Mouse (Mus musculus) layer of hippocampus, postnatal 36 days (tissue): ENCODE measurements around the gene Ptpre. TPM values are rescaled to one million over a fixed set of nuclear protein-coding genes. Genes with fewer than 3 reads are reported as not detected.
"Not testable (repeated sequence)": the region's sequence is repeated elsewhere in the genome, so short reads cannot be mapped to it uniquely, and the experiment has no call there.

Experiments used
- DNase-seq, 2 experiments: peaks; one replicate each; pipeline ENCODE4 v3.0.0; 2022
- total RNA-seq, 2 experiments: library from RNA; stranded (reverse); gene quantifications; 2 replicates each; pipeline ENCODE4 v1.2.3; 2021

The Ptpre gene
- total RNA-seq, 2 experiments from 2014 or later = 47.0 to 53.8 TPM

DNA sequence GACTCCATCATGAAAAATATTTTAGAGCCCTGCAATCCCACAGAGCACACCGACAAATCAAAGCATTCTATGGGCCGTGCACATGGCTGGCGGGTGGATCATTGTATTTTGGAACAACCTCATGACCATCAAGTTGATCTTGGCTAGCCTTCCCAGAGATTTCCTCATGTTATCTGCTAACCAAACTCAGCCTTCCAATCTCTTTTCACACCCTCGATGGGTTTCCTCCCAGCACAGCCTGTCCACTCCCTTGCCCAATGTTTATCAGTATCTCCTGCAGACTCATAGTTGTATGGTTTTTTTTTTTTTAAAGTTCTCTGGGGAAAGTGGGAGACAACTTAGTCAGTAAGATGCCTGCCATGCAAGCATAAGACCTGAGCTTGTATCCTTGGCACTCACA is 70.9 kb downstream of the Ptpre start:
- DNase-seq = no peak

DNA sequence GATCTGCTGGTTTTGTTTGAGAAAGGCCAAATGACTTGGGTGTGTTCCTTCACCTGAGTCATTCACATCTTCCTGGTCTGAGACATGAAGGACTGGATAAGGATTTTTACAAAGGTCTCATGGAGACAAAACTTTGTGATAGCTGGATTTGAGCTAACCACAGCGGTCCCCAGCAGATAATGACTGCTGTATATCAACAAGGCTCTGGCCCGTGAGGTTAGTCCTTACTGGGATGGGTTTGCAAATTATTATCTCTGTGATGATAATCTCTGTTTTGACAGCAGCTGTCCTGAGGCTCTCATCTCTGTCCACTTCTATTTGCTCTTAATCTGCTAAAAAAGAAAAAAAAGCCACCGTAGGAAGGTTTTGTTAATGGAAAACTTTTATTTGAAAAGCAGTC is 71.7 kb downstream of the Ptpre start:
- no peak for DNase-seq

DNA sequence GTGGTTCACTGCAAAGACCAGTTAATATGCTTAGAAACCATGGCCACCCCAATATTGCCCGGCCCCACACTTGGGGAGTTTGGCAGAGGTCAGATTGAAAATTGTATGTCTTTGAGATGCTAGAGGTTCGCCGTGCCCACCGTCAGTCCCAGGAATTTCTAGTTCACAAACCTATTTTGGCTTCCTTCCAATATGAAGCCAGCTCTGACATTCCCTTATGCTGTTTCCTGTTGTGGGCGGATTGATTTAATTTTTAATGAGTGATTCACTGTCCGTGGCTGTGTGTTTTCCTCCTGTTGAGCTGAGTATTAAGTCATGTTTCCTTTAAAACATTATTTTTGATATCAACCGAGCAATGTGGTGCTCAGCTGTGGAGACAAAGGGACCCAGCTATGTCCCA is 72.4 kb downstream of the Ptpre start:
- DNase-seq = no peak

DNA sequence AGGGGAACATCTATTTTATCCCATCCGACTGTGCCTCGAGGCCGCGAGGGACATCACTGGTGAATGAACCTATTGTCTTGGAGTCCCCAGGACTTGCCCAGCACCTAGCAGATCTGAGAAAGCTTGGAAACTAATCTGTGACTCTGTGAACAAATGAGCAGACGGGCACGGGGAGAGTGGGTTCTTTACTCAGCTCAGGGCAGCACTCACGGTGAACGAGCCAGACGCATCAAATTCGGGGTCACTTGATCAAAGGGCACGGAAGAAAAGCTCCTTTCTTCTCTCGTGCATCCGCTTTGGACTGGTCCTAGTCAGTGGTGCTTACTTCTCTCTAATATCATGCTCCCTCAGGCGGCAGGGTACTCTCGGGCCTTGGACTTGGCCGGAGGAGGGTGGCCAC is 75.0 kb downstream of the Ptpre start:
- DNase-seq = no peak

DNA sequence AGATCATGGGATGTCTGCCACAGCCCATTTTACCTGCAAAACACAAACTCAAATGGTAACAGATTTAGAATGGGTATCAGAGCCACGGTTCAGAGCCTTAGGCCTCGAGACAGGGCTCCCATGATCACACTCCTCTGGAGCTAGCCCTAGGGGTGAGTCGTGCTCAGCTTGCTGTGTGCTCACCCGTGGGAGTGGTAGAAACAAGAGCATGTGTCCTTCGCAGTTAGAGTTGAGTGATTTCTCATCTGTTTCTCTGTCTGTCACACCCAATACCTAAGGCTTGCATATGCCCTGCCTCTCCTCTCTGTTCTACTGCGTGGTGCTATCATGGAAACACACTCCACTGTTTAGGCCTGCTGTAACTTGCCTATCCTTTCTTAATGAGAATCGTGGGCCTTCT is 75.5 kb downstream of the Ptpre start:
- DNase-seq = no peak

DNA sequence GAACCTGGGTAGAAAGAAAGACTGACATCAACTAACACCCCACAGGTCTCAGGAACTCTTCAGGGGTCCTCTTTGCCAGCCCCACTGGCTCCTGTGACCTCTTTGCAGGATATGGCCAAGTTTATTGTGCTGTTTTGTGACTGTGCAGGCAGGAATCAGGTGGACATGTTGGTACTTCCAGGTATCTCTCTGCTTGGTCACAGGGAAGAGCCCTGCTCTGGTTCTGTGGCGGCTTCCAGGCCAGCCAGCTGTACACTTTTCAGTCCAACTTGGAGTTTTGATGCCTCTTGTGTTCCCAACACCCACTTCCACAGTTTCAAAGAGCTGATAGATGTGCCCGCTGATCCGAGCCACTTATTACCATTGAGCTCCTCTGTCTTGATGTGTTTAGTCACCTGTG is 76.1 kb downstream of the Ptpre start:
- no peak for DNase-seq

DNA sequence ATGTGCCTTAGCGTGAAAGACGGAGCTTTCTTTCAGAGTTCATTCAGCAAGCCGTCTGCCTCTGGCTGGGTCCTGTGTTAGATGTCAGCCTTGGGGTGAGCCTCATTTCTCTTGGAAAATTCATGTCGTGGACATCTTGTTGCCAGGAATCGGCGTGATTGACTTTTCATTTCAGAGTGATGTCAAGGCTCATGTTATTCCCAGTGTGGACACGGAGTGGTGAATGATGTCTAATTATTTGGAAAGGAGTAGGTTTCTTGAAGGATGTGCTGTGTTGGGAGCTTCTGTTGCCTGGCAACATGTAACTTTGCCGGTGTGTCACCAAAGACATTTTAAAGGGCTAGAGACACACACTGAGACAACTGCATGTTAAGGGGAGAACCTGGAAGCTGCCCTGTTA is 77.6 kb downstream of the Ptpre start:
- DNase-seq = no peak

DNA sequence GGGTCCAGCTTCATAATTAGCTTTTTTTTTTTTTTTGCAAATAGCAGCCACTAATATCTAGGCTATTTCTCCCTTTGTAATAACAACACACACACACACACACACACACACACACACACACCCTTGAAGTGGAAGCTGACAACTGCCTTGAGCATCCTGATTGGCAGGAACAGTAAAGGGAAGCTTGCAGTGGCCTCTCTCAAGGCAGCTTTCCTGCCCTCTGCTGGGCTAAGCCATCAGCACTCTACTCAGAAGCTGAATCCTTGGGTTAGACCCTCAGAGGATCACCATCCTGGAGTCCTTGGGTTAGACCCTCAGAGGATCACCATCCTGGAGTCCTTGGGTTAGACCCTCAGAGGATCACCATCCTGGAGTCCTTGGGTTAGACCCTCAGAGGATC is 79.2 kb downstream of the Ptpre start:
- DNase-seq = not testable (repeated sequence)

DNA sequence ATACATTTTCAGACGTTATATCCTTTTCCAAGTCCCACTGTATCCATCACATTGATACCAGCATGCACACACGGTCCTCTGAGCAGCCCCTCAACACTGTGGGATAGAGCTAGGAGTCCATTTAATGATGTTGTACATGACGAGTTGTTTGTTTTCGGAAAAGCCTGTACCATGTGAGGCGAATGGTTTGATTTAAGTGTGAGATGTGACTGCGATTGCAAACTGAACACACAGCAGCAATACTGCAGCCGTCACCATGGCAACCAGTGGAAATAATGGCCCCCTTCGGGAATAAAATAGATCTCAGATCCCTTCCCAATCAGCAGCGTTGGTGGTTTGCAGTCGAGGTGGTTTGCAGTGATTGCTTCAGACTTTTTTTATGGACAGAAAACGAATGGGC is 80.5 kb downstream of the Ptpre start:
- peak in 1 of 2 experiments; percentile 48 for DNase-seq

DNA sequence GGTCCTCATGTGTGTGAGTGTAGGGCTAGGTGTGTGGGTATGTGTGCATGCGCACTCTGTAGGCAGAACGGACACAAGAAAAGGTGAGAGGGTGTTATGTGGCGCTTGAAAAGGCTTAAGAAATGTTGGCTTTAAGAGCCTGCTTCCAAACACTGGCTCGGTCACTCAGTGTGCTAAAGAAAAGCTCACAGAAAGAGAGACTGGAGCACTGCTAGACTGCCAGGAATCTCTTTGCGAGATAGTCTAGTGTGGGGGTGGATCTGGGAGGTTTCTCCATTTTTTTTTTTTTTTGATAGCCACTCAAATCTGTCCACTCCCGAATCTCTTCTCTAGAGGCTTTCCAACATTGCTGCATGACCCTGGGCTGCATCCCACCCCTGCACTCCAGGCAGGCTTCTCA is 84.4 kb downstream of the Ptpre start:
- no peak for DNase-seq

DNA sequence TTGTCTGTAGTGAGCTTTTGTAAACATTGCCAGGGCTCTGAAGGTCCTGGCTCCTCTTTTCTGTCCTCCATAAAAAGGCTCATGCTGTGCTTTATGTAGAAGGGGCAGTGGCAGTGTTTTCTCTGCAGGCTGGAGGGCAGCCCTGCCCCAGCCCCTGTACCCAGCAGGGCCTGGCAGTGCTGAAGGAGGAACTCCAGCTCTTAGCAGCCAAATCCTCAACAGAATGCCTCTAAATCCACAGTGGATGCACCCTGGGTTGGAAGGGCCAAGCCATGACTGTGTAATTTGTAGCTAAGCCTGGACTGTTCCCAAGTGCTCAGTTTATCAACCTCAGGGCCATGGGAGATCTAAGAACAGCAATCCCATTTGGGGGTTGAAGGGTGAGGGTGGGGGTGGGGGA is 85.0 kb downstream of the Ptpre start:
- DNase-seq = no peak

DNA sequence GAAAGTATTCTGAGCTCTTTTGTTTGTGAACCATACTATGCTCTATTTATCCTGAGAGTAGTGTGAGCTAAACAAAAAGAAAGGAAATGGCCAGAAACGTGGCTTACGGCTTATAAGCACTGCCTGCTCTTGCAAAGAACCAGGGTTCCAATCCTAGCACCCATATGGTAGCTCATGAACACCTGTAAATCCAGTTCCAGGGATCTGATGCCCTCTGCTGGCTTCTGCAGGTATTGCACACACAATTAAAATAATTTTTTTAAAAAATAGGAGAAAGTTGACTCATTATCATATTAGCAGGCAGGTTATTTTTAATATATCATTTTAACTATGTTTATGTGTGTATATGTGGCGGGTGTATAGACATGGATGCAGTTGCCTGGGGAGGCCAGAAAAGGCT is 87.6 kb downstream of the Ptpre start:
- DNase-seq = no peak

DNA sequence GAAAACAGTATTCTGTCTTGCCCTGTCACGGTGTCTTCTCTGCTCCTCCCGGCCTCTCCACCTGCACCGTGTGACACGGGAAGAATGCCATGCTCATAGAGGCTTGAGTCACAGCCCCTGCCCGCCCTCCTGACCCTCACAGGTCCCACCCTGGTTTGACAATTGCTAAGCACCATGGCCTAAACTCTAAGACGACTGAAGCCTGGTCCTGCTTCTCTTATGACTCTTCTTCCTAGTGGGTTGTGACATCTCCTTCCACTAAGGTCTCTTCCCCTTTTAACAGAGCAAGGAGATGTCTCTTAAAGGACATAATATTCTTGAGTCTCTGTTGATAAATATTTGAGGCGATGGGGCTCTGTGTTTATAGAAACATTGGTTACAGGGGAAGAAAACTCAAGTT is 91.1 kb downstream of the Ptpre start:
- no peak for DNase-seq

DNA sequence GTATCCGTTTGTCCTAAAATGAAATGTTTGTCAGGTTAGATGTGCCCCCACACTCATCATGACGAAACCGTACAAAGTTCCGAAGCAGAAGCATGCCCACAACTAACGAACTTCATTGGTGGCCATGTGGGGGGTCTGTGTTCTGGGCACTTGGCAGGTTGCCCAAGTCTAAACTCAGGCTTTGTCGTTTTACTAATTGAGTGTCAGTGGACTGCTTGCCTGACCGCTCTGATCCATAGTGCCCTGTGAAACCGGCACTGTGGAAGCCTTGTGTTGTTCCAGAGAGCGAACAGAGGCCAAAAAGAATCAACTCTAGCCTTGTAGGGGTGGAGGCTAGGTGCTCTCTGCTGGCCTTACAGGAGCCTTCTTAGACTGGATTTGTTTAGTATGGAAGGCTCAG is 91.7 kb downstream of the Ptpre start:
- DNase-seq = no peak

DNA sequence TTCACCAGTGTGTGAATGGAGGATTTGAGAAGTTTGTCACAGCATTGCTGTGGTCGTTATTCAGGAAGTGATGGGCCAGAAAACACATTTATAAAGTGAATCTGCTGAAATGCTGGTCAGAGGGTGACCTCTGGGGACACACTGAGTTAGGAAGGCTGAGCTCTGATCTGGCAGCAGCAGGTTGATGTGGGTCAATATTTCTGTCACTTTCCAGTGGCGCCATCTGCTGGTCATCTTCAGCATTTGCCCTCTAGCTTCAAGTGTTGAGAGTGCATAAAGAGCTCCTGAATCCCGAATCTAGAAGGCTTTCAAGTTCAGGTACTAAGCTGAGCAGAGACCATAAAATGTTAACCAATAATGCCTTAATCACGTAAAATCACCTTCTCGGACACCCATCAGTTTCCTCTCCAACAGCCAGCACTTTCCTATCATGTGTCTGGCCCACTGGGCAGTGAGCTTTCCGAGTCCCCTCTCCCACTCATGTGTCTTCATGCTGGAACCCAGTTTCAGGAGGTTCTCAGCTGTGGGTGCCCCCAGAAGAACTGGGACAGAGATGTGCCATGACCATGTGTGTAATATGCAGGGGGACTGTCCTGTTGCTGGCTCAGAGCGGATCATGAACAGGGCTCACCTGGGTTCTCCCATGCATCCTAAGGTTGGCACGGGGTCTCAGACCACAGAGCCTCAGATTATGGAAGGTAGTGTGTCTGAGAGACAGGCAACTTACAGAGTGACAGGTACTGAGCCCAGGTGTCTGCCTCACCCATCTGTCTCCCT is 94.7 kb downstream of the Ptpre start:
- peak; percentile 58 to 66 for DNase-seq

DNA sequence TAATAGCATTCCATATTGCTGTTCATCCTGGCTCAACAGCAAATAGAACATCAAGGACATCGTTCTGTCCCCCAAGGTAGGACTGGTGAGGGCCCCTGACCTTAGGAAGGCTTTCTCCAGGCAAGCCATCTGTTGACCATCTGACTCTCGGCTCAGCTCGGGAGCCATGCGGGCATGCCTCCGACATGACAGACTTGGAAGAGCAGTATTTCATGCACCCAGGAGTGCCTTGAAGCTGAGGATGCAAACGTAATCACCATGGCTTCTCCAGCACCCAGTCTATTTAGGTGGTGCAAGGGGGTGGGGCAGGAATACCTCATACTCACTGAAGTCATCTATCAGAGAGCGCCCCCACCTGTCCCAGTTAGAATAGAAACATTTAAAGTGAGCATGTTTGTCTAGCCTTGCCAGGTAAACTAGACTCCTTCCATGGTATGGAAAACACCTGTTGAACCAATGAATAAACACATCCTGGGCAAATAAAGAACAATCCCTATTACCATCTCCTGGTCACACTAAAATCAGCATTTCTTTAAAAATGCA is 95.5 kb downstream of the Ptpre start:
- DNase-seq = no peak

DNA sequence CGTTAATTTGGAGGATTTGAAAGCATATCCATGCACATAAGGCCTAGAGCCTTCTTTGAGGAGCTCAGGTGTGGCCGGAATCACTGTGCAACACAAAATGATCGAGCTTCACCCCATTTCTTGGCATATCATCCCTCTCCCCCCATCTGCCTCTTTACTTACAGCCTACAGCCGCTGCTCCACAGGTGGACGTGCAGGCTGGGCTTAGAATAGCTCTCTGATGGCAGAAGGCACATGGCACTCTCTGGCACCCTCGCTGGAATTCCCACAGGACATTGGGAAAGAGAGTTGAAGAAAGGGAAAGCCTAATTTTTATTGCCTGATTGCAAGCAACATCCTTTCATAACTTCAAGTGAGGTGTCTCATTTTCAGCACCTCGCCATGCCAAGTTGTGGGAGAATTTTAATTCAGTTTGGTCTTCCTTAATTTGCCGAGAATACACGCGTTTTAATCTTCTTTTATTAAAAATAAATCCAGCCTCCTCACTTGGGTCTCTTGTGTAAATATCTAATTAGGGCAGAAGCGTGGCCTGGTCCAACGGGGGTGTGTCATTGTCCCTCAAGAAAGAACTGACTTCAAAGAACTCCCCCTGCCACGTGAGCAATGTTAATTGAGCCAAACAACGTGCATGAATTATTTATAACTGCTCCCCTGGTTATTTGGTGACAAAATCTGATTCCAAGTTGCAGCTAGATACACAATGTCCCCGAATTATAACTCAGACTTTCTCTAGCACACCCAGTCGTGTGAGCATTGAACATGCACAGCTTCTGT is 97.8 kb downstream of the Ptpre start:
- no peak for DNase-seq

DNA sequence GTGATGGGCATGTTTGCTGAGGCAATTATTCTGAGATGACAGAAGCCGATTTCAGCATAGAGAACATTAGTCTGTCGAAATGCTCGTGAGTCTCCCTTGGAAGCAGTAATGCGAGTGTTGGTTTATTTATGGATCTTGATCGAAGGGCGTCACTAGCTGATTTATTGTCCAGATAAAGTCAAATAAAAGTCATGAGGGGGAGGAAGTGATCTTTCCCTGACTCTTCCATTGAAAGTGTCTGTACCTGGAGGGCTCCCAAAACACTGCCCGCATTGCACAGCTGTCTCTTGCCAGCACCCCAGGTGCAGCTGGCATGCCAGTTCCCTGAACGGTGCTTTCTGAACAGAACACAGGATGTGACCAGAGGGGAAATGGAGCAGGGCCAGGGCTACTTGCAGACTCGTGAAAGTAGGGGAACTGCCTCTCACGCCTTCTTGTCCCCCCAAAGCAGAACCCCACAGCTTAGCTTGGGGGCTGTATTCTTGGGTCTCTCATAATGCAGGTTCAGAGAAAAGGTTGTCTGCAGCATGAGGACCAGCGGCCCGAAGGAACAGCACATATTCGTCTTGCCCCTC is 100.2 kb downstream of the Ptpre start:
- no peak for DNase-seq

DNA sequence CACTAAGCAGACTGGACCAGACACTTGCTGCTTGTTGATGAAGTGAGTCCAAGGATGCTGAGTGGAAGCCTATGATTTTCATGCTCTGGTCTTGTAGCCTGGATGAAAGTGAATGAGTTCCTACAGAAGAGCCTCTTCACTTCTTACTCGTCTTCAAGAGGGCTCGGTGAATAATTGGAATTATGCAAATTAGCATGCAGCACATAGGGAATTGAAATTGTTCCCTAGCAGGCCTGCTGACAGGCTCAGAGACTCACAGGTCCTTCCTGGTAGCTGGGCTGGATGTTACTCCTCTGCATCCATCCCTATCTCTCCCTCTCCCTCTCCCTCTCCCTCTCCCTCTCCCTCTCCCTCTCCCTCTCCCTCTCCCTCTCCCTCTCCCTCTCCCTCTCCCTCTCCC is 102.1 kb downstream of the Ptpre start:
- DNase-seq = no peak

DNA sequence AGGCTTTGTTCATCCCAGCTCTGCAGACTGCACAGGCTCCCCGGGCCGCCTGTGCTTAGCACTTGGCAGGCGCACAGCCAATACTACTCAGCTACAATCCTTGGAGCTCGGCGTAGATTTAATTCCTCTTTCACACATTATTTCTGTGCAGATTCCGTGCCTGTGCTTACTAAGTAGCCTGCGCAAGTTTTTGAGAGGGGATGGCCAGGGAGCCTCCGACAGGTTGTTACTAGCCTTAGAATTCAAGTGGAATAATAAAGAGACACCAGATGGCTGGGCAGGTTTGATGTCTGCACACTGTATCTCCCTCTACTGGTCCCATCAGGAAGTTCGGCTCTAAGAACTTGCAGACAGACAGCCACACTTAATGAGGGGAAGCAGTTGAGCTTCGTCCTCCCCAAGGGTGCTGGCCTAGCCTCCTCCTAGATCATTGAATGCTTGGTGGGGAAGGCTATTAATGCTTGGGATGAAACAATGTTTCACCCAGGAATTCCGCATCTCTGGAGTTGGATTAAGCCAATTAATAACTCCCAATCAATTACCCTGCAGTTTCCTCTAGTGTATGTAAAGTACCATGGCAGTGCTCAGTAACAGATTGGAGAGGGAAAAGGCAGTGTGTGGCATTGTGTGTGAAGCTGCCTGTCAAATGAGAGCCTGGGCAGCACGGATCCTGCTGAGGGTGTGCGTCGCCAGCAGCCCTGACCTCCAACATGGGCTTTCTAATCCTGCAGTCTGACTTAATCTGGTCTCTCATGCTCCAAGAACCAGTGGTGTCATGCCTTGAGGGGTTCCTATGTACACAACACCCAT is 104.6 kb downstream of the Ptpre start:
- peak; percentile 75 for DNase-seq

DNA sequence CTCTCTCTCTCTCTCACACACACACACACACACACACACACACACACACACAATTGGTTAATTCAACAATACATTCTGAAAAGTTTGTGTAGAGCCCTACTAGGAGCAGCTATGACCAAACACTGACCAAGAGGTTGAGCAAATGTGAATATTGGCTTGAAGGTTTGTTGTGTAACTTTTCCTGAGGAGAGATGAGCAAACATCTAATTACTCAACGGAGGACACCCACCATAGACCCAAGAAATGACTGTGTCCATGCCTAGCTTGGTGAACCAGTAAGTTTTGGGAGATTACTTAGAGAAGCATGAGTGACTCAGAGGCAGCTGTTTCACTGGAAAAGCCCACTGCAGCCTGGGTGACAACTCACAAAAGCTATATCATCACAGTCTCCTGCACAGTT is 107.2 kb downstream of the Ptpre start:
- DNase-seq = no peak

DNA sequence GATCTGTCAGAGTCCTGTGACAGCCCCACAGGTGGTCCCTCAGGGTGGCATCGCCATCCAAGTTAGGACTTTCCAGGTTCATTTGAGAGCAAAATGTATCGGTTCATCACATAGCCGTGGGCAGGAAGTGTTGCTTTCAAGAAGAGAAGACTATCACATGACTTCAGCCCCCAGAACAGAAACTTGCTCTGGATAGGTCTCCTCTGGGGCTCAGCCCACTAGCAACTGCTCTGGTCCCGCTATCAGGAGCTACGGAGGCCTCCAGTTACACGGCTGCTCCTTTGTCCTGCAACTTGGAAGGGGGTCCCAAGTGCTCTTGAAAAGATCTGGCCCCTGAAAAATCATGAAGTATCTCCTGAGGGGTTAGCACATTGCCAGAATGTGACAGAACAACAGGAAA is 109.7 kb downstream of the Ptpre start:
- DNase-seq = no peak

DNA sequence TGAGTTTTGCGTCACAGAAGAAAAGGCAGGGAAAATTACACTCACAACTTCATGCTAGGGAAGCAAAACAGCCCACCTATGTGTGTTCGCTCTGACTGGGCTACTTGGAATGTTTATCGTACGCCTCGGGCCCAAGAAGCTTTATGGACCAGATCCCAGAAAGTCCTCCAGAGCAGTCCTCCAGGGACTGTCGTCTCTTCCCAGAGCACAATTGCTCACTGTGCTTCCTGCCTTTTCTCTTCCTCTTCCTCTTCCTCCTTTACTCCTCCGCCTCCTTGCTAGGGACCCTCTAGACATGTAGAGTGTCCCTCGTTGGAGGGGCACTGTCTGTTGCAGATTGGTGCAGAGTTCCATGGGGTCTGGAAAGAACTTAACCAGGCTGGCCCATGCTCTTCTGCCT is 111.5 kb downstream of the Ptpre start:
- no peak for DNase-seq
